Mouse (Mus musculus) heart, postnatal 25 days (tissue): ENCODE data around the gene Rer1. TPM values are rescaled to one million over a fixed set of nuclear protein-coding genes. Genes with fewer than 3 reads are reported as not detected.
"Not testable (repeated sequence)": the region's sequence is repeated elsewhere in the genome, so short reads cannot be mapped to it uniquely, and the experiment has no call there.

Experiments used
- DNase-seq: peaks from one replicate; pipeline ENCODE4 v3.0.0; 2022; ENCODE audit warnings: low spot score
- intact Hi-C: fragments of 180-260 bp; cut with DNase I; formaldehyde crosslinking; loops from one replicate; pipeline ENCODE4 v1.15.1; 2025
- total RNA-seq, 2 experiments: library from RNA; stranded (reverse); gene quantifications; 2 replicates each; pipeline ENCODE4 v1.2.3; 2021

The Rer1 gene
- total RNA-seq, 2 experiments from 2014 or later = 66.1 to 68.7 TPM

GRCm38 (mm10) chr4:155084351-155084750, 1.8 kb downstream of the Rer1 start:
- intact Hi-C loops = no loop called here
- no peak for DNase-seq

GRCm38 (mm10) chr4:155083553-155083952, 2.6 kb downstream of the Rer1 start:
- intact Hi-C loops = no loop called here
- DNase-seq = no peak

GRCm38 (mm10) chr4:155079666-155080065, 6.5 kb downstream of the Rer1 start:
- intact Hi-C loops = no loop called here
- DNase-seq = no peak

GRCm38 (mm10) chr4:155078808-155079207, 7.4 kb downstream of the Rer1 start:
- intact Hi-C loops, DNase-seq: not testable (repeated sequence)

- intact Hi-C loops = no loop called here
- DNase-seq = no peak
Observed at GRCm38 (mm10) chr4:155076677-155077076, 9.5 kb downstream of the Rer1 start.

GRCm38 (mm10) chr4:155075813-155076212, 10.4 kb downstream of the Rer1 start:
- intact Hi-C loops = no loop called here

GRCm38 (mm10) chr4:155075137-155075536, 11.0 kb downstream of the Rer1 start:
- intact Hi-C loops = no loop called here
- no peak for DNase-seq

More at GRCm38 (mm10) chr4:155075813-155076212, 10.4 kb downstream of the Rer1 start:
- no peak for DNase-seq

GRCm38 (mm10) chr4:155074418-155074817, 11.8 kb downstream of the Rer1 start:
- intact Hi-C loops = no loop called here
- no peak for DNase-seq

- intact Hi-C loops = no loop called here
- no peak for DNase-seq
Observed at GRCm38 (mm10) chr4:155070921-155071320, 15.3 kb downstream of the Rer1 start.

- intact Hi-C loops = no loop called here
- DNase-seq = no peak
Observed at GRCm38 (mm10) chr4:155070199-155070598, 16.0 kb downstream of the Rer1 start.

GRCm38 (mm10) chr4:155069191-155069590, 17.0 kb downstream of the Rer1 start:
- intact Hi-C loops = no loop called here
- no peak for DNase-seq

- intact Hi-C loops = no loop called here
- no peak for DNase-seq
Observed at GRCm38 (mm10) chr4:155068357-155068972, 17.7 kb downstream of the Rer1 start.

GRCm38 (mm10) chr4:155066834-155067522, 19.2 kb downstream of the Rer1 start, which contains the start of gene Pex10:
TSS of gene Pex10 (plus strand) at chr4:155067016.
- intact Hi-C loops = loop anchor here (1.0 kb wide), 1 partner anchor 123 kb away; no protein-coding TSS in a partner anchor
- peak; percentile 94 for DNase-seq

- DNase-seq = peak; percentile 58
- intact Hi-C loops = loop anchor here (1.0 to 2.0 kb wide), 3 partner anchors 85 to 185 kb away; no protein-coding TSS in a partner anchor
Observed at GRCm38 (mm10) chr4:155065970-155066833, 20.0 kb downstream of the Rer1 start.

GRCm38 (mm10) chr4:155064474-155064873, 21.7 kb downstream of the Rer1 start:
- DNase-seq = no peak
- intact Hi-C loops = loop anchor here (2.0 kb wide), 2 partner anchors 84 to 184 kb away; no protein-coding TSS in a partner anchor

- intact Hi-C loops = loop anchor here (2.0 kb wide), 2 partner anchors 83 to 183 kb away; no protein-coding TSS in a partner anchor
- DNase-seq = no peak
Observed at GRCm38 (mm10) chr4:155063895-155064294, 22.3 kb downstream of the Rer1 start.

GRCm38 (mm10) chr4:155058325-155058724, 27.9 kb downstream of the Rer1 start:
- DNase-seq = no peak
- intact Hi-C loops = no loop called here

- intact Hi-C loops = no loop called here
- no peak for DNase-seq
Observed at GRCm38 (mm10) chr4:155056724-155057123, 29.5 kb downstream of the Rer1 start, which contains the start of gene Plch2. TSS of gene Plch2 (minus strand) at chr4:155056784.

GRCm38 (mm10) chr4:155050116-155050515, 36.1 kb downstream of the Rer1 start:
- intact Hi-C loops = no loop called here
- DNase-seq = no peak

- intact Hi-C loops = no loop called here
- DNase-seq = no peak
Observed at GRCm38 (mm10) chr4:155046636-155047035, 39.5 kb downstream of the Rer1 start.
